In the genomic region with DNA sequence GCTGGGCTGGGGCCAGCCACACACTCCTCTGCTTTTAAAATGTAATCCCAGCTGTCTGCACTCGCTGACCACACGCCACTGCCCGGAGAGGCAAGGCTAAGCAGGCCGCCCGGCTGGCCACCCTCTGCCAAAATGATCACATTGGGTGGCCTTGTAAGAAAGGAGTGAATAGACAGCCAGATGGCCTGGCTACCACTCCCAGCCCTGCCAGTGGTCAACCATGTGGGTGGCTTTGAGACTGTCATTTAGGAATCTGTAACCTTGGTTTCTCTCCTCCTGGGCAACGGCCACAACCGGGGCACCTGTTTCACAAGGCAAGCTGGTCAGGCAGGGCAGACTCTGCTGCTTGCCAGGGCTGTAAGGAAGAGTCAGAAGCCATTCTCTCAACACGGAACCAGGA, we compare ENCODE assay signal across 8 mouse cellular contexts. TPM values are rescaled to one million over a fixed set of nuclear protein-coding genes. Genes with fewer than 3 reads are reported as not detected.
DNase-seq lines count a peak whose midpoint lies in the region; ATAC-seq and TF ChIP-seq lines count a peak whose summit lies in the region.

No protein-coding gene starts in this region.

- TF ChIP-seq CTCF in stomach, postnatal 0 days (IDR thresholded peaks at IDR 0.05; ENCODE audit: low read depth), result no peak

- 80% methylated on average over 8 of the region's 8 CpGs for WGBS in heart, embryonic 12.5 days
- WGBS in stomach, embryonic 16.5 days, result 70% methylated on average over 8 of the region's 8 CpGs
- 59% methylated on average over 8 of the region's 8 CpGs for WGBS in stomach, postnatal 0 days
- WGBS in heart, embryonic 15.5 days, result 67% methylated on average over 8 of the region's 8 CpGs

- H3K36me3 ChIP-seq in heart, embryonic 12.5 days, result no peaks in the 10 kb centered on the region
- H3K36me3 ChIP-seq in stomach, embryonic 16.5 days (ENCODE audit: control insufficient read depth, insufficient read depth, low read length), result no peaks in the 10 kb centered on the region
- no peaks in the 10 kb centered on the region for H3K36me3 ChIP-seq in stomach, postnatal 0 days (ENCODE audit: control insufficient read depth, insufficient read depth, low read length)
- no peaks in the 10 kb centered on the region for H3K36me3 ChIP-seq in heart, embryonic 15.5 days

- H3K9me3 ChIP-seq in heart, embryonic 12.5 days (replicated peaks), result no peaks in the 10 kb centered on the region
- no peaks in the 10 kb centered on the region for H3K9me3 ChIP-seq in stomach, embryonic 16.5 days (replicated peaks; ENCODE audit: control insufficient read depth, low read length)
- no peaks in the 10 kb centered on the region for H3K9me3 ChIP-seq in stomach, postnatal 0 days (ENCODE audit: control insufficient read depth, low read length)
- H3K9me3 ChIP-seq in heart, embryonic 15.5 days (replicated peaks), result no peaks in the 10 kb centered on the region

- peak; percentile 98 for DNase-seq in heart, adult 11 months
- DNase-seq in stomach, postnatal 0 days (ENCODE audit: low spot score), result no peak
- no peak for DNase-seq in embryo, embryonic 11 days
- DNase-seq in spleen, postnatal 10 days (ENCODE audit: low spot score in 2 of 2), result no peak
- DNase-seq in frontal cortex, postnatal 25 days (ENCODE audit: low spot score in 2 of 2), result no peak

- H3K27ac ChIP-seq in heart, embryonic 12.5 days (ENCODE audit: poor library complexity, severe bottlenecking), result no peak overlapping the region
- peak overlapping the region; percentile 29; the same call in 1 of the 2 replicates for H3K27ac ChIP-seq in stomach, embryonic 16.5 days (ENCODE audit: low read length)
- H3K27ac ChIP-seq in stomach, postnatal 0 days (replicated peaks), result no peak overlapping the region
- peak overlapping the region; percentile 78 for H3K27ac ChIP-seq in heart, embryonic 15.5 days

- TF ChIP-seq EP300 in stomach, postnatal 0 days (optimal IDR thresholded peaks at IDR 0.05), result no peak

- H3K4me1 ChIP-seq in heart, embryonic 12.5 days (replicated peaks), result peaks cover 87% of the 10 kb centered on the region
- H3K4me1 ChIP-seq in stomach, embryonic 16.5 days (ENCODE audit: control insufficient read depth, insufficient read depth, low read length), result peaks cover 87% of the 10 kb centered on the region
- peaks cover 38% of the 10 kb centered on the region for H3K4me1 ChIP-seq in stomach, postnatal 0 days (replicated peaks; ENCODE audit: control insufficient read depth, insufficient read depth)
- peaks cover 88% of the 10 kb centered on the region for H3K4me1 ChIP-seq in heart, embryonic 15.5 days (replicated peaks)

- no peak overlapping the region for H3K9ac ChIP-seq in heart, embryonic 12.5 days
- H3K9ac ChIP-seq in stomach, embryonic 16.5 days (ENCODE audit: low read length), result peak overlapping the region; percentile 50
- H3K9ac ChIP-seq in stomach, postnatal 0 days (ENCODE audit: low read length), result no peak overlapping the region
- no peak overlapping the region for H3K9ac ChIP-seq in heart, embryonic 15.5 days

- H3K27me3 ChIP-seq in heart, embryonic 12.5 days (replicated peaks), result no peaks in the 10 kb centered on the region
- H3K27me3 ChIP-seq in stomach, embryonic 16.5 days (ENCODE audit: control insufficient read depth, insufficient read depth, low read length), result no peaks in the 10 kb centered on the region
- H3K27me3 ChIP-seq in stomach, postnatal 0 days (ENCODE audit: control insufficient read depth, insufficient read depth, low read length), result no peaks in the 10 kb centered on the region
- H3K27me3 ChIP-seq in heart, embryonic 15.5 days, result no peaks in the 10 kb centered on the region

- H3K4me2 ChIP-seq in heart, embryonic 12.5 days, result no peak overlapping the region
- H3K4me2 ChIP-seq in stomach, embryonic 16.5 days (ENCODE audit: low read depth, low read length), result no peak overlapping the region
- H3K4me2 ChIP-seq in stomach, postnatal 0 days (replicated peaks; ENCODE audit: low read depth), result no peak overlapping the region
- H3K4me2 ChIP-seq in heart, embryonic 15.5 days, result no peak overlapping the region

- no peak overlapping the region for H3K4me3 ChIP-seq in heart, embryonic 12.5 days
- H3K4me3 ChIP-seq in stomach, embryonic 16.5 days (replicated peaks; ENCODE audit: low read length), result no peak overlapping the region
- no peak overlapping the region for H3K4me3 ChIP-seq in stomach, postnatal 0 days (ENCODE audit: low read depth, low read length)
- no peak overlapping the region for H3K4me3 ChIP-seq in heart, embryonic 15.5 days

- no peak for ATAC-seq in heart, embryonic 12.5 days (ENCODE audit: insufficient number of reproducible peaks, low FRiP score)
- no peak for ATAC-seq in stomach, embryonic 16.5 days (ENCODE audit: insufficient read depth, low FRiP score)
- no peak for ATAC-seq in stomach, postnatal 0 days (ENCODE audit: low FRiP score, low TSS enrichment)
- ATAC-seq in heart, embryonic 15.5 days (replicated peaks; ENCODE audit: insufficient number of reproducible peaks, insufficient read depth, low FRiP score, low read depth), result no peak

RNA-seq across cellular contexts. Expression of gene Prdm11, which starts 13.9 kb away (rescaled TPM):
- polyA plus RNA-seq in heart, embryonic 12.5 days (2016; fragmentation: Nextera tagmentation; extraction: Ambion mirVana), result 5.6 and 5.8 TPM in 2 replicates
- 9.3 and 9.9 TPM in 2 replicates for polyA plus RNA-seq in stomach, embryonic 16.5 days (2015; fragmentation: Nextera tagmentation; extraction: Ambion mirVana)
- polyA plus RNA-seq in stomach, postnatal 0 days (2015; fragmentation: Nextera tagmentation; extraction: Ambion mirVana), result 5.8 and 6.2 TPM in 2 replicates
- 4.7 and 5.7 TPM in 2 replicates for polyA plus RNA-seq in heart, embryonic 15.5 days (2015; fragmentation: Nextera tagmentation; extraction: Ambion mirVana)

Comparison
In these comparisons a context has a peak if more than half of its experiments do, and no peak if none do; other contexts are left out.
1. H3K27ac ChIP-seq: peak in stomach, embryonic 16.5 days (single experiment) and heart, embryonic 15.5 days (single experiment); none in heart, embryonic 12.5 days (single experiment) and stomach, postnatal 0 days (single experiment).